Mouse (Mus musculus): ENCODE measurements around the gene Car4.

The Car4 gene

GRCm38 (mm10) chr11:84958271-84958630 is 665 bp downstream of the Car4 start:
- DNase-seq (ENCODE audit: low spot score in 2 of 2), result no peak

DNA sequence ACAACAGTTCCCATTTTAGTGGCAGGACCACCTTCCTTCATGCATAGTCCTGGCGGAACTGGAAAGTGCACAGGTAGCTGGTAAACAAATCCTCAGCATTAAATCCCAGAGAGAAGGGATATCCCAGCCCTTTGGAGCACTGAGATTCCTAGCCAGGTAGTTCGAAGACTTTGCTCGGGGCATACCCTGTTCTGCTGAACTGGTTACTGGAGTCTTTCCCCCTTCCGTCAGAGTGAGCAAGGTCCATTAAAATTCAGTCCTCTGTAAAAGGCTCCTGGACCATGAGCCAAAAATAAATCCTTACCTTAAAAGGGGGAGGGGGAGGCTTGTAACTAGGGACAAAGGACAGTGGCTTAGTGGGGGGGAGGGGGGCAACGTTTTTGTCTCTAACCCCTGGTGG is 1.6 kb downstream of the Car4 start:
- DNase-seq (ENCODE audit: low spot score in 2 of 2), result no peak

GRCm38 (mm10) chr11:84959701-84960181 is 2.2 kb downstream of the Car4 start:
- no peak for DNase-seq (ENCODE audit: low spot score in 2 of 2)

- DNase-seq (ENCODE audit: low spot score in 2 of 2), result no peak
Measured at GRCm38 (mm10) chr11:84960291-84960690, 2.7 kb downstream of the Car4 start.

DNA sequence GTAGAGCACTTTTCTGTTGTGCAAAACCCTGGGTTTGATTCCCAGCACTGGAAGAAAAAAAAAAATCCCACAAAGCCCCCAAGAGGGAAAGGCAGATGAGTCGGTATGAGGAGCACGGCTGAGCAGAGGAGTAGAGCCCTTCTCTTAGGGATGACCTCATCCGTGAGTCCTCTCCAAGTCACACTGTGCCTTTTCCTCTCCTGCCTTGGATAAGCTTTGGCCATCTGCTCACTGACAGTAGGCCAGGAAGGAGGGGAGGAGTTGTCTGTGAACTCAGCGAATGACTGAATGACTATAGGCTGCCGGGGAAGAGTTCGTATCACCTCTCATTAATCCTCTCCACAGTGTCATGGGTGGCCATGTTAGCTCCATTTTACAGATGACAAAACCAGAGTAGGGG is 3.2 kb downstream of the Car4 start:
- DNase-seq (ENCODE audit: low spot score in 2 of 2), result no peak

DNA sequence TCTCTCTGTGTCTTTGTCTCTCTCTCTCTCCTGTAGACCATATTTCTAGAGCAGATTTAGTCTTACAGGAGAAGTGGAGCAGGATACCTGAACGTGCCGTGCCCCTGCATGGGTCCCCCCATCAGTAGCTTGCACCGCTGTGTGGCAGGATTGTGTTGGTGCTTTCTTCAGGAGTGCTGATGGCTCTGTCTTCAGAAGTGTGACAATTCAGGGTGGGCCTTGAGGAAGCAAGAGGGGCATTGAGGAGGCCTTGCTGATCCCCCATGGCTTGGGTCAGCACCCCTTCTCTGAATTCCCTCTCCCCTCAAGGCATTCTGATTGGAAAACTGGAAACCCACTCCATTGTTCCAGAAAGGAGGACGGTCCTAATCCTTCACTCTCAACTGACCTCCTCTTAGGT is 4.0 kb downstream of the Car4 start:
- DNase-seq (ENCODE audit: low spot score in 2 of 2), result no peak

DNA sequence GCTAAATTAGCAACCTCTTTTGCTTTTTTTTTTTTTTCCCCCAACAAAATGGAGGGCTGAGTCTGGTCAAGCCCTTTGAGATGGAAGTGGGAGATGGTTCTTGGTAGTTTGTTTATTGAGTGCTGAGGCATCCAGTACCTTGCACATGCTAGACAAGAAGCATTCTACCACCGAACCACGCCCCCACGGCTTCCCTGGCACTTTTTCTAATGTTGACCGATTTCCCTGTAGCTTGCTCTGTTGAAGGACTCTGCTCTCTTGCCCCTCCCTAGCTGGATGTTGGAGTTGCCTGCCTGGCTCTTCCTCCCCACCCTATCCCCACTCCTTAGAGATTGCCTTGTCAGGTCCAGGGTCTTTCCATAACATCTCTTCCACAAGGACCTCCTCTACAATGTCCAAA is 5.0 kb downstream of the Car4 start:
- DNase-seq (ENCODE audit: low spot score in 2 of 2), result no peak

GRCm38 (mm10) chr11:84963556-84963955 is 6.0 kb downstream of the Car4 start:
- DNase-seq (ENCODE audit: low spot score in 2 of 2), result no peak

DNA sequence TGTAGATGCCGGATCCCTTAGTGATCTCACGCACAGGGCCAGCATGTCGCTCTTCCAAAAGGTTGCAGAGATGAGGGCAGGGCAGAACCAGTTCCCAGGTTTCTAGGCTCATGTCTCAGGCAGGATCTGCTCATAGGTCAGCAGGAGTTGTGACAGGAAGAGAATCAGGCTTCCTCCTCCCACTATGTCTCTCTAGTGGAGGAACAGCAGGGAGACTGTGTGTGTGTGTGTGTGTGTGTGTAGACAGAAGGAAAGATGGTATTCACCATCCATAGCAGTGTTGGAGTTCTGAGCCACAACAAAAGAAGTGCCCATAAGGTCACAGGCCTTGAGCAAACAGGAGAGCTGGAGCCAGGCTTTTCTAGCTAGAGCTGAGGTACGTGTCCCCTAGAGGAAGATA is 9.1 kb downstream of the Car4 start:
- DNase-seq (ENCODE audit: low spot score in 2 of 2), result no peak

GRCm38 (mm10) chr11:84967113-84967512 is 9.5 kb downstream of the Car4 start:
- no peak for DNase-seq (ENCODE audit: low spot score in 2 of 2)

- no peak for DNase-seq (ENCODE audit: low spot score in 2 of 2)
Measured at GRCm38 (mm10) chr11:84968309-84968708, 10.7 kb downstream of the Car4 start.

DNA sequence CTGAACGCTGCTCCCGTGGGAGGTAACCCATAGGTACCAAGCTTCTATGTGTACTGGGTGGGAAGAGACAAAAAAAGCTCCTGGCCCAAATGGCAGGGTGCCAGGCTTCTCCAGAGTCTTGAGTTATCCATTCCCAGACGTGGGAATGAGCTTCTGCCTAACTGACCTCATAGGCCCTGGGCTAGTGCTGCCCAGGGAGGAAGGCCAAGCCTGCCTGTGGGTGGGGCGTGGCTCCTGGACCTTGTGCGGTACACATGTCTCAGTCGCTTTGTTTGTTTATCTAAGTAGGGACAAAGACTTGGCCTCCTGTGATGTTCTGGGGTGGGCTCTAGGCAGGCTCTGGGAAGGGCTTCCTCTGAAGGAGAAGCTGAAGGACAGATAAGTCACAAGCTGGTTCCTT is 11.2 kb downstream of the Car4 start:
- DNase-seq (ENCODE audit: low spot score in 2 of 2), result no peak

- DNase-seq (ENCODE audit: low spot score in 2 of 2), result no peak
Measured at GRCm38 (mm10) chr11:84972067-84972466, 14.5 kb downstream of the Car4 start.

GRCm38 (mm10) chr11:84973661-84974060 is 16.1 kb downstream of the Car4 start:
- no peak for DNase-seq (ENCODE audit: low spot score in 2 of 2)

- no peak for DNase-seq (ENCODE audit: low spot score in 2 of 2)
Measured at GRCm38 (mm10) chr11:84974582-84974981, 17.0 kb downstream of the Car4 start.

DNA sequence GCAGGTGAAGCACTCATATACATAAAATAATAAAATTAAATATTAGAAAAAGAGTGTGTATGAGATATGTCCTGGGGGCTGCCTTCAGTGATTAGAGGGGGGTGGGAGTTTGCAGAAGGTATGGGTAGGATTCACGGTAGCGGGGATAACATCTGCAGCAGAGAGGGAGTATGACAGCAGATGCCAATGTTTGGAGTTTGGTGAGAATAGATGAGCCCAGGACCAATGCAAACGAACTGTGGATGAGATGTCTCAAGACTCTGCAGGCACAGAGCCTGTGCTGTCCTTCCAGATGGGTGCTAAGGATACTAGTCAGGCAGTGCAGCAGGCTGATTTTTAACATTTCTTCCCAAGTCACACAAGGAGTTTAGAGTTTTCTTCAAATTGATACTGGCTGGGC is 19.1 kb downstream of the Car4 start:
- no peak for DNase-seq (ENCODE audit: low spot score in 2 of 2)

DNA sequence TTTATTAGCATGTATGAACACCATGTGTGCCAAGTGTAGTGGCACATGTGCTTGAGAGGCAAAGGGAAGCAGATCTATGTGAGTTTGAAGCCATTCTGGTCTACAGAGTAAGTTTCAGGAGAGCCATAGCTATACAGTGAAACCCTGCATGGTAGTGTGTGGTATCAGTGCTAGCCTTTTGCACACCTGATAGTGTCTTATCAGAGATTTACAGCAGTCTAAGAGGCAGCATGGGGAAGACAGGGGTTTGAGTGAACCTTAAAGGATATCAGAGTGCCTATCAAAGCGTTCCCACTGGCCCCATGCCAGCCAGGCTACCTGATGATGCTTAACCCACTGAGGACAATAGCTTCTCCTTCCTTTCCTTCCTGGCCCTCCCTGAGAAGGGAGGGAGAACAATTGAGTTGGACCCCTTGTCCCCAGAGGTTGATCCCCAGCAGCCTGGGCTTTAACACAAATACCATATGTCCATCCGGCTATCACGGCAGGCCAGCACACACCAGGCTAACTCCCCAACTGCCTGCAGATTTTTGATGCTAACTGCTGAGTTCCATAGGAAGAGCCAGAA is 19.9 kb downstream of the Car4 start:
- DNase-seq (ENCODE audit: low spot score in 2 of 2), result no peak

DNA sequence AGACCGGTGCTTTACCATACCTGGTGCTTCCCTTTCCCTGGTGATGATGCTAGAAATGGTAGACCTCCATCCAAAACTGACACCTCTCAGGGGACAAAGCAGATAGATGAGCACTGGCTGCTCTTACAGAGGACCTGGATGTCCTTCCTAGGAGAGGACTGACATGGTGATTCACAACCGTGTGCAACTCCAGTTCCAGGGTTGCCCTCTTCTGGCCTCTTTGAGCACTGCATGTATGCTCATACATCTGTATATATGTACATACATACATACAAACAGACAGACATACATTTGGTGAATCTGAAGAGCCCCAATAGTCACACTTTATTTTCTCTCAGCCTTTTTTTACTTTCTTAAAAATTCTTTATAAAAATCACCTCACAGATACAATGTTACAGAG is 20.5 kb downstream of the Car4 start:
- DNase-seq (ENCODE audit: low spot score in 2 of 2), result no peak

DNA sequence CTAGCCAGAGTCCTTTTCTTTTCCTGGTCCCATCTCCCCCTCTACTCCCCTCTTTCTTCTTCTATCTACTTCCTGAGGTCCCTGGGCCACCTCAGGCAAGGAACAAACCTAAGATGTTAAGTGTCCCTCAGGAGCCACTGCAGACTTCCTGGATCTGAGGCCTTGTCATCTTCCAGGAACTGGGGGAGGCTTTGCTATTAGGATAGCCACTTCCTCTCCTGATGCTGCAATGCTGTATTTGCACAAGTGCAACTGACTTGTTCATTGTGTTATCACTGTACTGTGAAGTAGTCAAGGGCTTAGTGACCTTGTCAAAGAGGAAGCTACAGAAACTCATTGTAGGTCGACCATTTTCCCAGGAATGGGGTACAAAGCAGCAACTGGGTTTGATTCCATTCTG is 21.8 kb downstream of the Car4 start:
- no peak for DNase-seq (ENCODE audit: low spot score in 2 of 2)

- no peak for DNase-seq (ENCODE audit: low spot score in 2 of 2)
Measured at GRCm38 (mm10) chr11:84980697-84981096, 23.1 kb downstream of the Car4 start.

- DNase-seq (ENCODE audit: low spot score in 2 of 2), result no peak
Measured at GRCm38 (mm10) chr11:84985421-84985820, 27.8 kb downstream of the Car4 start.

- DNase-seq (ENCODE audit: low spot score in 2 of 2), result no peak
Measured at GRCm38 (mm10) chr11:84988341-84988919, 30.8 kb downstream of the Car4 start.

GRCm38 (mm10) chr11:84992996-84993395 is 35.4 kb downstream of the Car4 start:
- no peak for DNase-seq (ENCODE audit: low spot score in 2 of 2)

GRCm38 (mm10) chr11:84995241-84995640 is 37.7 kb downstream of the Car4 start:
- DNase-seq (ENCODE audit: low spot score in 2 of 2), result no peak

All from urinary bladder, adult 18-20 months (tissue).